In genomic region chr10:68029081-68029626, GRCm38 (mm10) we compare ENCODE assay signal across 18 mouse cellular contexts. TPM values are rescaled to one million over a fixed set of nuclear protein-coding genes. Genes with fewer than 3 reads are reported as not detected.
A peak's percentile ranks its signal among the peaks of the same experiment; 100 is the strongest.
DNase-seq lines count a peak whose midpoint lies in the region; ATAC-seq and TF ChIP-seq lines count a peak whose summit lies in the region.
"Had no signal": no experiment of that assay in that cellular context is flagged by ENCODE, and none has a peak within 500 bp of the region (broad histone marks: within the 10 kb centered on the region; RNA-seq: fewer than 3 reads in every experiment).

No protein-coding gene starts in this region.

- WGBS in kidney, embryonic 15.5 days: 60% methylated on average over 5 of the region's 5 CpGs
- WGBS in bone marrow, adult 2 months: 73% methylated on average over 5 of the region's 5 CpGs
- WGBS in neural tube, embryonic 11.5 days: 70% methylated on average over 5 of the region's 5 CpGs

- no peak overlapping the region for H3K4me2 ChIP-seq in kidney, embryonic 15.5 days
- no peak overlapping the region for H3K4me2 ChIP-seq in neural tube, embryonic 11.5 days (ENCODE audit: low read depth)
- H3K4me2 ChIP-seq: limb, embryonic 12.5 days had no signal

- no peaks in the 10 kb centered on the region for H3K9me3 ChIP-seq in kidney, embryonic 15.5 days (replicated peaks)
- H3K9me3 ChIP-seq in E14TG2a.4 (ENCODE audit: low read length): no peaks in the 10 kb centered on the region
- H3K9me3 ChIP-seq in neural tube, embryonic 11.5 days (ENCODE audit: control insufficient read depth, low read length): no peaks in the 10 kb centered on the region
- H3K9me3 ChIP-seq: limb, embryonic 12.5 days had no signal

- H3K27ac ChIP-seq in kidney, embryonic 15.5 days: 0 out of 2 replicates have a peak overlapping the region, but pooled peaks have one; percentile 54
- peak overlapping the region; percentile 84 for H3K27ac ChIP-seq in bone marrow, adult 2 months (ENCODE audit: control insufficient read depth, insufficient read depth, low read depth, low read length, poor library complexity)
- 0 out of 2 replicates have a peak overlapping the region, but pooled peaks have one; percentile 44 for H3K27ac ChIP-seq in neural tube, embryonic 11.5 days (ENCODE audit: low read depth, low read length)
- H3K27ac ChIP-seq: limb, embryonic 12.5 days; macrophage had no signal

- intact Hi-C loops in left cerebral cortex, postnatal 4 days (cut with DNase I): no loop called here

- peak; percentile 41 for ATAC-seq in kidney, embryonic 15.5 days (replicated peaks; ENCODE audit: low FRiP score)
- no peak for ATAC-seq in neural tube, embryonic 11.5 days (ENCODE audit: insufficient read depth, low FRiP score, low TSS enrichment)
- ATAC-seq: forebrain, embryonic 14.5 days; hindbrain, embryonic 16.5 days had no signal

- DNase-seq in kidney, adult 8-10 months: no peak
- DNase-seq in neural tube, embryonic 11.5 days (ENCODE audit: low spot score): peak; percentile 22
- DNase-seq in left cerebral cortex, postnatal 4 days: no peak
- DNase-seq in thymus, adult 18-20 months: no peak
- DNase-seq: adrenal gland, adult 2 months; cerebellum, postnatal 10 days; heart, adult 18-20 months; kidney, postnatal 10 days; layer of hippocampus, postnatal 36 days; liver, postnatal 0 days; thymus, postnatal 36 days had no signal

- TF ChIP-seq POLR2A in bone marrow, adult 2 months (IDR thresholded peaks at IDR 0.05; ENCODE audit: borderline replicate concordance, control insufficient read depth, low read depth, low read length): no peak

- H3K9ac ChIP-seq in kidney, embryonic 15.5 days: no peak overlapping the region
- no peak overlapping the region for H3K9ac ChIP-seq in neural tube, embryonic 11.5 days (ENCODE audit: low read length)
- H3K9ac ChIP-seq: limb, embryonic 12.5 days; liver, postnatal 0 days had no signal

- H3K36me3 ChIP-seq in kidney, embryonic 15.5 days: peaks cover 10% of the 10 kb centered on the region; the same call in 1 of the 2 replicates
- H3K36me3 ChIP-seq in E14TG2a.4 (ENCODE audit: insufficient read depth, low read length): peaks cover 25% of the 10 kb centered on the region
- no peaks in the 10 kb centered on the region; the same call in none of the 2 replicates for H3K36me3 ChIP-seq in neural tube, embryonic 11.5 days (ENCODE audit: control insufficient read depth, insufficient read depth, low read length)

- H3K27me3 ChIP-seq in kidney, embryonic 15.5 days: no peaks in the 10 kb centered on the region
- no peaks in the 10 kb centered on the region for H3K27me3 ChIP-seq in E14TG2a.4 (ENCODE audit: insufficient read depth, low read length)
- no peaks in the 10 kb centered on the region for H3K27me3 ChIP-seq in neural tube, embryonic 11.5 days (ENCODE audit: control insufficient read depth, insufficient read depth, low read length)
- H3K27me3 ChIP-seq: limb, embryonic 12.5 days had no signal

- TF ChIP-seq CTCF in E14TG2a.4 (conservative IDR thresholded peaks at IDR 0.05; ENCODE audit: low read length): no peak
- TF ChIP-seq CTCF in bone marrow, adult 2 months (IDR thresholded peaks at IDR 0.05; ENCODE audit: control insufficient read depth, insufficient read depth, low read length): no peak

- no peak overlapping the region for H3K4me3 ChIP-seq in kidney, embryonic 15.5 days (replicated peaks)
- peak overlapping the region; percentile 62 for H3K4me3 ChIP-seq in E14TG2a.4 (replicated peaks; ENCODE audit: low read length)
- H3K4me3 ChIP-seq in bone marrow, adult 2 months (replicated peaks; ENCODE audit: control insufficient read depth, low read depth, low read length): no peak overlapping the region
- no peak overlapping the region for H3K4me3 ChIP-seq in neural tube, embryonic 11.5 days (ENCODE audit: low read depth, low read length)
- H3K4me3 ChIP-seq: limb, embryonic 12.5 days had no signal

- H3K4me1 ChIP-seq in kidney, embryonic 15.5 days: peaks cover 22% of the 10 kb centered on the region
- H3K4me1 ChIP-seq in E14TG2a.4 (replicated peaks; ENCODE audit: low read depth, low read length): peaks cover 27% of the 10 kb centered on the region
- H3K4me1 ChIP-seq in bone marrow, adult 2 months (ENCODE audit: control insufficient read depth, insufficient read depth, low read length): no peaks in the 10 kb centered on the region
- no peaks in the 10 kb centered on the region for H3K4me1 ChIP-seq in neural tube, embryonic 11.5 days (ENCODE audit: control insufficient read depth, insufficient read depth, low read length)
- H3K4me1 ChIP-seq: limb, embryonic 12.5 days had no signal

RNA-seq across cellular contexts. Expression of gene Rtkn2, which starts 49.8 kb away (rescaled TPM):
- 9.3 and 11.5 TPM in 2 replicates for polyA plus RNA-seq in kidney, embryonic 15.5 days (2015; fragmentation: Nextera tagmentation; extraction: Ambion mirVana)
- 1.0 and 2.5 TPM in 2 replicates for polyA plus RNA-seq in bone marrow, adult 2 months (2011; ENCODE audit: insufficient read depth, insufficient read length, low replicate concordance, missing spikeins)
- 15.1 and 16.6 TPM in 2 replicates for polyA plus RNA-seq in neural tube, embryonic 11.5 days (2014; fragmentation: Nextera tagmentation; extraction: Ambion mirVana)
- total RNA-seq in left cerebral cortex, postnatal 4 days (2021): 1 to 10 TPM; 5.8 to 6.0 TPM
- polyA plus RNA-seq: adrenal gland, adult 2 months had no signal
